Mouse (Mus musculus): Measurements from ENCODE around the gene Lin54.

GRCm38 (mm10) chr5:100393681-100394080 is 106.8 kb downstream of the Lin54 start:
- TF ChIP-seq CTCF (IDR thresholded peaks at IDR 0.05; ENCODE audit: low read depth, low read length) (no peak), POLR2A (IDR thresholded peaks at IDR 0.05; ENCODE audit: insufficient read depth, low read length) (no peak)

All from ES-Bruce4 (cell line).